Mouse (Mus musculus) right cerebral cortex, postnatal 25 days (tissue): ENCODE measurements around the gene Csnk2a1.

Experiments
- DNase-seq: peaks from one replicate; pipeline ENCODE4 v3.0.0; 2022

The Csnk2a1 gene

DNA sequence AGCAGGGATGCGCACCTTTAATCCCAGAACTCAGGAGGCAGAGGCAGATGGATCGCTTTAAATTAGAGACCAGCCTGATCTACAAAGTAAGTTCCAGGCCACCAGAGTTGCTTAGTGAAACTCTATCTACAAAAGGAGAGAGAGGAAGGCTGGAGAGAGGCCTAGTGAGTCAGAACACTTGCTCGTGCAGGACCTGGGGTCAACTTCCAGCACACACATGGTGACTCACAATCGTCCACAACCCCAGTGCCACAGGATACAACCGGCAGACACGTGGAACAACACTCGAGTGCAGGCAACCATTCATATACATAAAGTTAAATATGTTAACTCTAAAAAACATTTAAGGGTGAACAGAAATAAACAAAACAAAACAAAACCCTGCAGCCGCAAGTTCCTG, 100.0 kb downstream of the Csnk2a1 start:
- DNase-seq, result no peak

DNA sequence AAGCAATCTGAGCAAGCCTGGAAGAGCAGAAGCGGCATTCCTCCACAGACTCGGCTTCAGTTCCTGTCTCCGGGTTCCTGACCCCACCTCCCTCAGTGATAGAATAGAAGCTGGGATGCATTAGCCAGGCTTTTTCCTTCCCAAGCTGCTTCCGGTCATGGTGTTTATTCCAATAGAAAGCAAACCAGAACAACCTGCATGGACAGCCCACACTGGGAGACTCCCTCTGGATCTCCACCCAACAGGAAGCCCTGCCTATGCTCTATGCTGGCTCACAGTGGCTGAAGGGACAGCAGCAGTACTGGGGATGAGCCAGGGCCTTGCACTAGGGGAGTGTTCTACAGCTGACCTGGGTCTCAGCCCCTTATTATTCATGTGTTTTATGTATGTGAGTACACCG, 101.3 kb downstream of the Csnk2a1 start:
- DNase-seq, result no peak

DNA sequence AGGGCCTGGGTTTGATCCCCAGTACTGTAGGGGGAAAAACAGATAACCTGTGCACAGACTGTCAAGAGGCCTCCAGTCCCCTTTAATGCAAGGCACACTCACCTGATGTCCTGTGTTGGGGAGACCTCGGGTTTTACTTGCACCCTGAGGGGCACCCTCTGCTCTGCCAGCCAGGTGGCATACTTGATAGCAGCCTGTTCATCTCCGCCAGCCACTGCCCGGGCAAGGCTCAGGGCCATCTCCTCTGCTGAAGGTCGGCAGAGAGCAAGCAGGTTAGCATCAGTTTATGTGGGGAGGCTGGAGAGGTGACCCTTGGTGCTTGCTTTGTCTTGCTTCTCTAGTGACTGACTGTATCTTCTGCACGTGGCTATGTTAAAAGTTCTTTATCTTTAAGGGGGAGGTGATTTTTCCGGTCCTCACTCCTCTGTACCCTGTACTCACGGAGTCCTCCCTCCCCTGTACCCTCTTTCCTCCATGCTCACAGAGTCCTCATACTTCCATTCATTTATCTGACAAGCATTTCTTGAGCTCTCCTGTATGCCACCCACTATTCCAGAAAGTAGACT, 104.3 kb downstream of the Csnk2a1 start:
- no peak for DNase-seq
